Mouse (Mus musculus) embryonic fibroblast, embryonic 13.5 days (primary cell): ENCODE measurements around the gene Wdr5.

Source experiments
- CTCF ChIP-seq: IDR thresholded peaks from 2 replicates; pipeline ENCODE4 v1.5.1; 2011; ENCODE audit warnings: mild to moderate bottlenecking, control low read depth, low read length, moderate library complexity, borderline replicate concordance; ENCODE audit not compliant: insufficient read depth
- POLR2A ChIP-seq: IDR thresholded peaks from 2 replicates; pipeline ENCODE4 v1.6.1; 2011; ENCODE audit warnings: low read depth, mild to moderate bottlenecking, control low read depth, low read length, moderate library complexity

DNA sequence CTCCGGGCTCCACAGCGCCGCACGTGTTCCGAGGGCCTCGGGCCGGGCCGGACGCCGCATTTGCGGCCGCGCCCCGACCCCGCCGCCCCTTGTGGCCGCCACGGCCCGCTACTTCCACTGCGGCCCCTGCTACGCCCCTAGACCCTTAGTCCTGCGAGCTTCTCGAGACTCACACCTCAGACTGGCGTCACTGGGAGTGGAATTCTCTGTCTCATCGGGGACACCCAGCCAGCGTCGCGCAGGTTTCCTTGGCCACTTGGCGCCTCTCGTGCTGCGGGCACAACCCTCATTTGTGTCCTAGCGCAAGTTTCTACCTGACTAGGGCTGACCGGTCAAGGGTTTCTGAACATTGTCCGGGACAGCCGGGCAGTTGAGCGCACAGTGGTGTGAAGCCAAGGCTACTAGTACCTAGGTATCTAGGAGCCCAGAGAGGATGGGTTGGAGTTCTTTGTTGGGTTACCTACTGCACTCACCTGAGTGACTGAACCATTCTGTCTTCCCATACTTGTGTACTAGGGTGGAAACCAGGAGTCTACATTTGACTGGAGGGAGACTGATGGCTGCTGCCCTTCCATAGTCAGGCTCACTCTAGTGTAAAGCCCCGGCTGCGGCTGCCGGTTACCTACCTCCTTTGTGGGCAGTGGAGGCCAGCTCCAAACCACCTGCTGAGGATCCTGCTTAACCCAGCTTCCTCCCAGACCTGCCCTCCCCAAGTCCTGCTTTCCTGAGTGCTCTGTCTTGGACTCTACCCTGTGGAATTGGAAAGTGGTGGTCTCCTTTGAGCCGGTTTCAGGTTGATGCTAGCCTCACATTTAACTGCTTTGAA is 597 bp downstream of the Wdr5 start:
- TF ChIP-seq POLR2A (no peak), CTCF (no peak)
